Mouse (Mus musculus): Measurements from ENCODE around the gene Chst2. TPM values are rescaled to one million over a fixed set of nuclear protein-coding genes. Genes with fewer than 3 reads are reported as not detected.

The Chst2 gene
- polyA plus RNA-seq (2012; rRNA removed): 3.1 and 6.5 TPM in 2 replicates

GRCm38 (mm10) chr9:95406571-95407561 lies at the start of gene Chst2:
Gene Chst2, minus strand, starts transcription at chr9:95406722.
- peak; percentile 67 for DNase-seq (ENCODE audit: low spot score)

- no peak for DNase-seq (ENCODE audit: low spot score)
Observed at GRCm38 (mm10) chr9:95451931-95452330, 45.4 kb upstream of the Chst2 start.

- DNase-seq (ENCODE audit: low spot score): no peak
Observed at GRCm38 (mm10) chr9:95450586-95450985, 44.1 kb upstream of the Chst2 start.

- DNase-seq (ENCODE audit: low spot score): no peak
Observed at GRCm38 (mm10) chr9:95442321-95442731, 35.8 kb upstream of the Chst2 start.

GRCm38 (mm10) chr9:95437883-95438282 lies 31.4 kb upstream of the Chst2 start:
- DNase-seq (ENCODE audit: low spot score): no peak

GRCm38 (mm10) chr9:95436294-95436613 lies 29.7 kb upstream of the Chst2 start:
- DNase-seq (ENCODE audit: low spot score): no peak

GRCm38 (mm10) chr9:95435506-95436293 lies 29.2 kb upstream of the Chst2 start:
- no peak for DNase-seq (ENCODE audit: low spot score)

- DNase-seq (ENCODE audit: low spot score): no peak
Observed at GRCm38 (mm10) chr9:95428277-95428676, 21.8 kb upstream of the Chst2 start.

GRCm38 (mm10) chr9:95413911-95414310 lies 7.4 kb upstream of the Chst2 start:
- DNase-seq (ENCODE audit: low spot score): no peak

- DNase-seq (ENCODE audit: low spot score): no peak
Observed at GRCm38 (mm10) chr9:95412047-95412446, 5.5 kb upstream of the Chst2 start.

- no peak for DNase-seq (ENCODE audit: low spot score)
Observed at GRCm38 (mm10) chr9:95407586-95408220, 1.2 kb upstream of the Chst2 start.

- DNase-seq (ENCODE audit: low spot score): peak; percentile 24
Observed at GRCm38 (mm10) chr9:95405946-95406570, 464 bp downstream of the Chst2 start.

GRCm38 (mm10) chr9:95405511-95405945 lies 994 bp downstream of the Chst2 start:
- DNase-seq (ENCODE audit: low spot score): peak; percentile 34

GRCm38 (mm10) chr9:95404811-95405465 lies 1.6 kb downstream of the Chst2 start:
- DNase-seq (ENCODE audit: low spot score): no peak

GRCm38 (mm10) chr9:95401686-95402085 lies 4.8 kb downstream of the Chst2 start:
- DNase-seq (ENCODE audit: low spot score): no peak

GRCm38 (mm10) chr9:95392011-95392410 lies 14.5 kb downstream of the Chst2 start:
- DNase-seq (ENCODE audit: low spot score): no peak

GRCm38 (mm10) chr9:95389956-95390355 lies 16.6 kb downstream of the Chst2 start:
- no peak for DNase-seq (ENCODE audit: low spot score)

GRCm38 (mm10) chr9:95387881-95388380 lies 18.6 kb downstream of the Chst2 start:
- no peak for DNase-seq (ENCODE audit: low spot score)

GRCm38 (mm10) chr9:95375966-95376365 lies 30.6 kb downstream of the Chst2 start:
- no peak for DNase-seq (ENCODE audit: low spot score)

GRCm38 (mm10) chr9:95375336-95375735 lies 31.2 kb downstream of the Chst2 start:
- no peak for DNase-seq (ENCODE audit: low spot score)

GRCm38 (mm10) chr9:95373741-95374140 lies 32.8 kb downstream of the Chst2 start:
- DNase-seq (ENCODE audit: low spot score): no peak

Data from urinary bladder, adult 2 months (tissue).